Mouse (Mus musculus) CD4-positive, CD25-positive, alpha-beta regulatory T cell, adult 4 months (primary cell): ENCODE measurements at regions not wholly inside any gene's neighbourhood (a gene's known extent, or its start where the extent isn't known, plus 50 kb on each side); places are given as distances from the start of the nearest gene placed in this dataset.
A peak's percentile ranks its signal among the peaks of the same experiment; 100 is the strongest.

Experiments
- ATAC-seq: one replicate; pipeline ENCODE4 v1.8.0; 2017

GRCm38 (mm10) chr6:15501063-15501462 lies 219.4 kb upstream of the Mdfic start:
- no peak for ATAC-seq

- ATAC-seq: no peak
Measured at GRCm38 (mm10) chr6:15509314-15509713, 211.1 kb upstream of the Mdfic start.

GRCm38 (mm10) chr6:15537279-15537678 lies 183.2 kb upstream of the Mdfic start:
- no peak for ATAC-seq

GRCm38 (mm10) chr6:15541969-15542368 lies 178.5 kb upstream of the Mdfic start:
- ATAC-seq: no peak

- ATAC-seq: no peak
Measured at GRCm38 (mm10) chr6:15543516-15544080, 176.9 kb upstream of the Mdfic start.

- no peak for ATAC-seq
Measured at GRCm38 (mm10) chr6:15548833-15549232, 171.6 kb upstream of the Mdfic start.

- no peak for ATAC-seq
Measured at GRCm38 (mm10) chr6:15592780-15593179, 127.7 kb upstream of the Mdfic start.

GRCm38 (mm10) chr6:15597226-15597983 lies 123.1 kb upstream of the Mdfic start:
- no peak for ATAC-seq

- no peak for ATAC-seq
Measured at GRCm38 (mm10) chr6:15610208-15610607, 110.3 kb upstream of the Mdfic start.

- ATAC-seq: peak; percentile 93
Measured at GRCm38 (mm10) chr6:15625910-15626564, 94.4 kb upstream of the Mdfic start.

GRCm38 (mm10) chr6:15638548-15638947 lies 81.9 kb upstream of the Mdfic start:
- ATAC-seq: no peak

GRCm38 (mm10) chr6:15639378-15639777 lies 81.1 kb upstream of the Mdfic start:
- no peak for ATAC-seq

- no peak for ATAC-seq
Measured at GRCm38 (mm10) chr6:15639809-15640479, 80.5 kb upstream of the Mdfic start.

GRCm38 (mm10) chr6:15644311-15644710 lies 76.2 kb upstream of the Mdfic start:
- no peak for ATAC-seq

- no peak for ATAC-seq
Measured at GRCm38 (mm10) chr6:15647499-15647898, 73.0 kb upstream of the Mdfic start.
